Mouse (Mus musculus) kidney, adult 2 months (tissue): ENCODE measurements around the gene Slc12a5.

Experiments
- CTCF ChIP-seq: fragments of 200-500 bp; conservative IDR thresholded peaks from 2 replicates; pipeline ENCODE4 v1.5.1; 2011; ENCODE audit warnings: low read depth, mild to moderate bottlenecking, control low read depth, low read length, moderate library complexity, mixed read lengths; ENCODE audit not compliant: insufficient read depth, insufficient read length
- POLR2A ChIP-seq: fragments of 200-500 bp; IDR thresholded peaks from one replicate; pipeline ENCODE4 v1.6.1; 2011; ENCODE audit warnings: low read depth, low read length, control low read depth

DNA sequence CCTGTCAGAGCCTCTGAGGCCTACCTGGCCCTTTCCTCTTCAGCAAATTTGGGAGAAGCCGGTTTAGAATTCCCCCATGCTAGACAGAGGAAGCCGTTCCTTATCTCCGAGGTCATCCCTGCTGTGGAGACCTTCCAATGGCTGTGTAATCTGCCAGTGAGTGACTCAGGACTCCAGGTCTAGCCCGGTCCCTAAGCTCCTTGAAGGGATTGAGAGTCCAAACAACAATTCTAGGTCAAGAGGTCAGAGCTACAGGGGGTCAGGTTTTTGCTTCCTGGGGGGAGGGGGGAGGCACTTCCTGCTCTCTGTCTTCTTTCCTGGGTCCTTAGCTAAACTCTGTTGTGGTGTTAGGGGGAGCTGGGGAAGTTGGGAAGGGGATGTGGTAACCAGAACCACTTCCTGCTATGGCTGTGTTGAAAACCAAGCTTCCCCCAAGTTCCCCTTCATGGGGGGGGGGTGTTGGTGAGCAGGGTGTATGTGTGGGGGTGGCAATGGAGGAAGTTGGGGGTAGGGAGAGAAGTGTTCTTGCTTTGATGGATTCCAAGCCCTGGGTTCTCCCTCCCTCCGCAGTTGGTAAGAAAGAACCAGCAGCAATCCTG is 17.8 kb upstream of the Slc12a5 start:
- no peak for TF ChIP-seq CTCF
- TF ChIP-seq POLR2A: no peak
